Mouse (Mus musculus) neural tube, embryonic 15.5 days (tissue): ENCODE measurements around the gene Tnk2. TPM values are rescaled to one million over a fixed set of nuclear protein-coding genes. Genes with fewer than 3 reads are reported as not detected.
"Not testable (repeated sequence)": the region's sequence is repeated elsewhere in the genome, so short reads cannot be mapped to it uniquely, and the experiment has no call there.

Experiments
- ATAC-seq: fragments of 200-750 bp; cut with Nextera tagmentation; 2 replicates; pipeline ENCODE4 v1.8.0; 2017; ENCODE audit warnings: mild to moderate bottlenecking, moderate TSS enrichment, moderate library complexity; ENCODE audit not compliant: low FRiP score
- H3K27ac ChIP-seq: fragments of 300-500 bp; sonication (generic); replicated peaks from 2 replicates; pipeline ENCODE4 v1.5.1; 2015; ENCODE audit warnings: mild to moderate bottlenecking, inconsistent platforms
- H3K27me3 ChIP-seq: fragments of 300-500 bp; sonication (generic); replicated peaks from 2 replicates; pipeline ENCODE4 v1.6.1; 2015; ENCODE audit warnings: inconsistent platforms
- H3K36me3 ChIP-seq: fragments of 300-500 bp; sonication (generic); 2 replicates; pipeline ENCODE4 v1.6.1; 2015; ENCODE audit warnings: inconsistent platforms
- H3K4me1 ChIP-seq: fragments of 300-500 bp; sonication (generic); 2 replicates; pipeline ENCODE4 v1.6.1; 2015; ENCODE audit warnings: inconsistent platforms
- H3K4me2 ChIP-seq: fragments of 300-500 bp; sonication (generic); 2 replicates; pipeline ENCODE4 v1.6.1; 2015; ENCODE audit warnings: inconsistent platforms, mild to moderate bottlenecking, moderate library complexity
- H3K4me3 ChIP-seq: fragments of 300-500 bp; sonication (generic); replicated peaks from 2 replicates; pipeline ENCODE4 v1.5.1; 2015; ENCODE audit warnings: mild to moderate bottlenecking, inconsistent platforms
- H3K9ac ChIP-seq: fragments of 300-500 bp; sonication (generic); replicated peaks from 2 replicates; pipeline ENCODE4 v1.6.1; 2015; ENCODE audit warnings: mild to moderate bottlenecking, inconsistent platforms
- H3K9me3 ChIP-seq: fragments of 300-500 bp; sonication (generic); replicated peaks from 2 replicates; pipeline ENCODE4 v1.6.1; 2016; ENCODE audit warnings: inconsistent platforms
- WGBS: fragments of 180-500 bp; shearing (Covaris S2); methylation state at CpG from one replicate; pipeline ENCODE4 v1.1.7; 2015; ENCODE audit warnings: mixed read lengths; 5-methylcytosine and 5-hydroxymethylcytosine counted together
- polyA plus RNA-seq: library from polyadenylated mRNA; unstranded; fragments of >200 nt; fragmentation: Nextera tagmentation; extraction: Ambion mirVana; gene quantifications from 2 replicates; pipeline ENCODE4 v1.2.1, GENCODE M21; 2015

Tnk2 gene
- polyA plus RNA-seq, 1 experiment from 2014 or later = 23.2 TPM

DNA sequence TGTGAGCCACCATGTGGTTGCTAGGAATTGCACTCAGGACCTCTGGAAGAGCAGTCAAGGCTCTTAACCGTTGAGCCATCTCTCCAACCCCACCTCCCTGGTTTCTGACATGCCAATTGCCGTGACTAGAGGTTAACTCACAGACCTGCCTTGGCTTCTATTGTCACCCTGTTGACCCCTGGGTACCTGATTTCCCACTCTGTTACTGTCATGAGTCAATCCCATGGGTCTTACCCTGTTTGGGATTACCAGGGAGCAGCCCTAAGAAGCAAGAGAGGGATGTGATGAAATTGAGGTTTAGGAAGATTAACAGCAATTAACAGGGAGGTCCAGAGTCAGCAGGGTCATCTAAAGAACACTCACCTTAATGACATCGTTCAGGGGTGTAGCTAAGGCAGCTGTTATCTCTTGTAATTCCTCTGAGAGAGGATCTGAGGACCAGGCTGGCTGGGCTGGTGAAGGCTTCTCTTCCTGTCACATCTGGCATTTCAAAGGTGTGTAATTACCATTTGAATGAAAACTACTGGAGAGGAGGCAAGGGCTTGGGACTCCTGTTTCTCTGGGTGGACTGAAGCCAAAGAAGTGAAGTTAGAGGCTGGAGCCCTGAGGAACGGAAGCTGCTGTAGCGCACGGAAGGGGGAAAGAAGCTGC is 6.7 kb upstream of the Tnk2 start:
- no peaks in the 10 kb centered on the region for H3K27me3 ChIP-seq
- H3K4me2 ChIP-seq = no peak overlapping the region
- peaks cover 8% of the 10 kb centered on the region for H3K4me1 ChIP-seq
- H3K36me3 ChIP-seq = peaks cover 6% of the 10 kb centered on the region; the same call in 1 of the 2 replicates
- no peak overlapping the region for H3K27ac ChIP-seq
- WGBS = 33% methylated on average over 6 of the region's 6 CpGs
- H3K9ac ChIP-seq = no peak overlapping the region
- ATAC-seq = no peak
- H3K4me3 ChIP-seq = no peak overlapping the region
- no peaks in the 10 kb centered on the region for H3K9me3 ChIP-seq

DNA sequence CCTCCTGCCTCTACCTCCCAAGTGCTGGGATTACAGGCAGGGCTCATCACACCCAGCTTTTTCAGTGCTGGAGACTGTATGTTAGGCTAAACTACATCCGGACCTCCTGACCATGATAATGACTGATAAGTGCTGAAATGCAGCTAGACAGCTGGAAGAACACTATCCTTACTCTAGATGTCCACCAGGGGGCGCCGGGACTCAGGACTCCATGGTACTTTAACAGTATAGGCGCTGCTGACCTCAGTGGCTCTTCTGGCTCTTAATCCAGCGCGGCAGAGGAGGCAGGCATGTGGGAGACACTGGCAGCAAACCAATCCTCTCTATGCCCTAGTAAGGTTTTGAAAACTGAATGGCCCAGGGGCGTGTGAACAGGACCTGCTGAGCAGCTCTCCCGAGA is 5.2 kb upstream of the Tnk2 start:
- 9% methylated on average over 8 of the region's 8 CpGs for WGBS
- no peaks in the 10 kb centered on the region for H3K9me3 ChIP-seq

DNA sequence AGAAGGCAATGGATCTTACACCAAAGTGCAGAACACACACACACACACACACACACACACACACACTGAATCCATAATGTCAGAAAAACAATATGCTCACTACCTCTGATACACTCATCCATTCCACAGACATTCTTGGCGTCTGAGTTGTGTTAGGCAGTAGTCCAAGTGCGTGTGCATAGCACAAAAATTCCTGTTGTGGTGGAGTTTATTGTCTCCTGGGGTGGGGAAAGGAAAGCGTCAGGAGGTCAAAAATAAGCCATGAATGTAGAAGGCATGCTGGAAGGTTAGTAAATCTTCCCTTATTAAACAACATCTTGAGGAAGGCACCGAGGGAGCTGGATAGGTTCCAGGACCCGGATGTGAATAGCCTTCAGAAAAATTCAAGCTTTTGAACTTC is 3.6 kb upstream of the Tnk2 start:
- Histone ChIP-seq H3K27ac (no peak overlapping the region), H3K4me3 (no peak overlapping the region), H3K27me3 (no peaks in the 10 kb centered on the region), H3K4me1 (peaks cover 23% of the 10 kb centered on the region), H3K9me3 (no peaks in the 10 kb centered on the region), H3K4me2 (no peak overlapping the region), H3K36me3 (no peaks in the 10 kb centered on the region), H3K9ac (no peak overlapping the region)
- no peak for ATAC-seq
- WGBS = 75% methylated on average over 5 of the region's 5 CpGs

More for the DNA sequence above, 5.2 kb upstream of the Tnk2 start:
- Histone ChIP-seq H3K9ac (no peak overlapping the region), H3K36me3 (no peaks in the 10 kb centered on the region), H3K27ac (no peak overlapping the region), H3K4me2 (no peak overlapping the region), H3K4me3 (no peak overlapping the region), H3K27me3 (no peaks in the 10 kb centered on the region), H3K4me1 (peaks cover 15% of the 10 kb centered on the region)
- ATAC-seq = peak; percentile 45; the same call in 1 of the 2 replicates

DNA sequence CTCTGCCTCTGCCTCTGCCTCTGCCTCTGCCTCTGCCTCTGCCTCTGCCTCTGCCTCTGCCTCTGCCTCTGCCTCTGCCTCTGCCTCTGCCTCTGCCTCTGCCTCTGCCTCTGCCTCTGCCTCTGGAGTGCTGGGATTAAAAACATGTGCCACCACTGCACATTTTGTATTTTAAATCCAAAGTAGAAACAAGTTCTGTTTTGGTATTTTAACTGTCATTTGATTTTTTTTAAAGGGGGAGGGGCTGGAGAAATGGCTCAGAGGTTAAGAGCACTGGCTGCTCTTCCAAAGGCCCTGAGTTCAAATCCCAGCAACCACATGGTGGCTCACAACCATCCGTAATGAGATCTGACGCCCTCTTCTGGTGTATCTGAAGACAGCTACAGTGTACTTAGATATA is 3.0 kb upstream of the Tnk2 start:
- H3K4me1 ChIP-seq = peaks cover 29% of the 10 kb centered on the region
- H3K9me3 ChIP-seq, H3K36me3 ChIP-seq, H3K27me3 ChIP-seq, ATAC-seq, H3K4me3 ChIP-seq, H3K9ac ChIP-seq, H3K27ac ChIP-seq, H3K4me2 ChIP-seq: not testable (repeated sequence)
- WGBS = 76% methylated on average over 2 of the region's 2 CpGs

DNA sequence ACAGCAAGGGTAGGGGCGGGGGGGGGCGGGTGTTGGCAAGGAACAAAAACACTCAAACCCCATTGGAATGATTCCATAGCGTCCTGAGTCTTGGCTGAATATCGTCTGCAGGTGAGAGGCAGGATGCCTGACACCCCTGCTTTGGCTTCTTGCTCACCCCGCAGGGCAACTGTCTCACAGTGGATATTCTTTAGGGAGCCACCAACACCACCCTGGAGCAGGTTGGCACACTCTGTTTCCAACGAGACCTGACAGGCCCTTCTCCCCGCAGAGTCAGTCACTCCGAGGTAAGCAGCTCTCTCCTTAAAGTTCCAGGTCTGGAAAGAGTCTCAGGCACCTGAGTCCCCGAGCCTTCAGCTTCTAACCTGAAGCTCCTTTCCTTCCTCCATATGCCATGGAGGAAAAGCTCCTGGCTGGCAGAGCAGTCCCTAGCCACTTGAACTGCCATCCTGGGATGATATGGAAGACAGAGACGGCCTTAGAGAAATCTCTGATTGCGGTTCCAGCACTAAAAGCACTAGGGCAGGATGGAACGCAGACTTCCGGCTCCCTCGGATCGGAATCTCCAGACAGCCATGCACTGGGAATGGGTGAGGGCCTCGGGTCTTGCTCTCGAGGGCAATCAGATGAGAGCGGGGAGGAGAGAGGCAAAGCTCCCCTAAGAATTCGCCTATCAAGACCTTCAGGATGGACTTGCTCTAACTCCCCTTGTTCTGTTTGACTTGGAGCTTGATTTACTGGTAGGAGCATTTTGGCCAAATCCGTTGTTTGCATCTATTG is 2.0 kb upstream of the Tnk2 start:
- no peak overlapping the region for H3K4me3 ChIP-seq
- WGBS = 61% methylated on average over 19 of the region's 20 CpGs
- H3K9me3 ChIP-seq = no peaks in the 10 kb centered on the region
- peak overlapping the region; percentile 35 for H3K27ac ChIP-seq
- peak overlapping the region; percentile 20; the same call in 1 of the 2 replicates for H3K9ac ChIP-seq
- no peak for ATAC-seq
- no peaks in the 10 kb centered on the region for H3K36me3 ChIP-seq
- H3K4me2 ChIP-seq = peak overlapping the region; percentile 29
- H3K27me3 ChIP-seq = no peaks in the 10 kb centered on the region
- H3K4me1 ChIP-seq = peaks cover 38% of the 10 kb centered on the region

DNA sequence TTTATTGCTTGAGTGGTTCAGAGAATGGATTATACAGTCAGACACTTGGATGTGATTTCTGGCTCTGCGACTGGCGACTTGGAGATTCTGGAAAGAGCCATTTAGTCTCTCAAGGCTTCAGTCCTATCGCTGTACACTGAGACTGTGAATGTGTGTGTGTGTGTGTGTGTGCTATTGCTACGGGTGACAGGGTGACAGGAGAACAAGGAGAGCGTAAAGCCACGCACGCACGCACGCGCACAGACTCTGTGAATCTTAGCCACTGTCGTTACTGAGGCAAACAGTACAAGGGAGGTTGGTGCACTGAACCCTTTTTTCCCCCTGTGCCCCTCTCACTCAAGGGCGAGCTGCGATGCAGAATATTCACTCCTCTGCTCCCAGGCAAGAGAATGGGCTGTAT is 1.4 kb upstream of the Tnk2 start:
- peak overlapping the region; percentile 35 for H3K27ac ChIP-seq
- no peaks in the 10 kb centered on the region for H3K27me3 ChIP-seq
- no peaks in the 10 kb centered on the region for H3K9me3 ChIP-seq
- H3K9ac ChIP-seq = peak overlapping the region; percentile 20; the same call in 1 of the 2 replicates
- no peaks in the 10 kb centered on the region for H3K36me3 ChIP-seq
- peak overlapping the region; percentile 29 for H3K4me2 ChIP-seq
- H3K4me3 ChIP-seq = no peak overlapping the region
- H3K4me1 ChIP-seq = peaks cover 38% of the 10 kb centered on the region
- no peak for ATAC-seq
- 44% methylated on average over 13 of the region's 13 CpGs for WGBS

DNA sequence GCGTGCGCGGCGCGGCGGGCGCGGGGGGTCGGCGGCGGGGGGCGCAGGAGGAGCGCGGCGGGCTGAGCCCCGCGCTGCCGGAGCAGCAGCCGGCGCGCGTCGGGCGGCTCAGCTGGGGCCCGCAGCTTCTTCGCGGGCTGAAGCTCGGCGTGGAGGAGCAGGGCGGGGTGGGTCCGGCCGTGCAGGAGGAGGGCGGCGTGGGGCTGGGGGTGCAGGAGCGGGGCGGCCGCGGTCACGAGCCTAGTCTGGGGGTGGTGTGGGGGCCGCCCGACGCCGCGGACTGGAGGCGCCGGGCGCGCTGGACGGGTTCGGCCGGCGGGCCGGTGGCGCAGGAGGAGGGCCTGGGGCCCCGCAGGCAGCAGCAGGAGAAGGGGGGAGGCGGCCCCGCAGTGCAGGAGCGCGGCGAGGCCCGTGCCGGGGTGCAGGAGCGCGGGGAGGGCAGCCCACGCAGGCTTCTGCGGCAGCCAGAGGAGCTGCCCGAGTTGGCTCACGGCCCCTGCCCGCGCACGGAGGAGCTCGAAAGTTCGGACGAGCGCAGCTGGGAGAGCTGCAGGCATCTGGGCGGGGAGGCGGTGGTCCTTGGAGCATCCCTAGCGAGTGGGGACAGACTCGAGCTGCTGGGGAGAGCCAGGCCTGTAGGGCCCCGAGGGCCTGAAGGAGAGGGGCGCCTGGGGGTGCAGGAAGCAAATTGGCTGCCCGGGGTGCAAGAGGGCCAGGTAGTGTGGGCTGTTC is 561 bp downstream of the Tnk2 start:
- H3K9ac ChIP-seq = peak overlapping the region; percentile 94
- H3K4me1 ChIP-seq = peaks cover 37% of the 10 kb centered on the region
- H3K27ac ChIP-seq = peak overlapping the region; percentile 88
- WGBS = under 1% methylated on average over 69 of the region's 82 CpGs
- H3K36me3 ChIP-seq = no peaks in the 10 kb centered on the region
- peak overlapping the region; percentile 85 for H3K4me2 ChIP-seq
- H3K4me3 ChIP-seq = peak overlapping the region; percentile 82
- H3K9me3 ChIP-seq = no peaks in the 10 kb centered on the region
- no peaks in the 10 kb centered on the region for H3K27me3 ChIP-seq
- peak; percentile 74 for ATAC-seq

DNA sequence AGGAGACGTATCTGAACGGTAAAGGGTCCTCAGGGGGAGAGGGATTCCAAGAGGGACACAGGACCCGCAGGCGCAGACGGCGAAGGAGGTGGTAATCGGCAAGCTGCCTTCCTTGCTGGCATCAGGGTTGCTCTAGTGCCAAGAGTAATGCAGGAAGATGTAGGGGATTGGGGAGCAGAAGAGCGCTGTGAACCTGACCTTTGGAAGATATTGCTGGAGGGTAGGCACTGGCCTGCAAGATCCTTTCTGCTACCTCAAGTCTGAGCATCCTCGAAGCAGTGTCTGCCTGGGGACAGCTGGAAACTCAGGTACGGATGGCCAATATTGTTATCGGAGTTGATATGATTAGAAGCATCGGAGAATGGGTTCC is 1.1 kb downstream of the Tnk2 start:
- 14% methylated on average over 12 of the region's 12 CpGs for WGBS
- Histone ChIP-seq H3K36me3 (no peaks in the 10 kb centered on the region), H3K9me3 (no peaks in the 10 kb centered on the region), H3K4me2 (peak overlapping the region; percentile 85), H3K4me3 (peak overlapping the region; percentile 82), H3K4me1 (peaks cover 39% of the 10 kb centered on the region), H3K9ac (peak overlapping the region; percentile 94), H3K27me3 (no peaks in the 10 kb centered on the region), H3K27ac (peak overlapping the region; percentile 88)
- no peak for ATAC-seq

DNA sequence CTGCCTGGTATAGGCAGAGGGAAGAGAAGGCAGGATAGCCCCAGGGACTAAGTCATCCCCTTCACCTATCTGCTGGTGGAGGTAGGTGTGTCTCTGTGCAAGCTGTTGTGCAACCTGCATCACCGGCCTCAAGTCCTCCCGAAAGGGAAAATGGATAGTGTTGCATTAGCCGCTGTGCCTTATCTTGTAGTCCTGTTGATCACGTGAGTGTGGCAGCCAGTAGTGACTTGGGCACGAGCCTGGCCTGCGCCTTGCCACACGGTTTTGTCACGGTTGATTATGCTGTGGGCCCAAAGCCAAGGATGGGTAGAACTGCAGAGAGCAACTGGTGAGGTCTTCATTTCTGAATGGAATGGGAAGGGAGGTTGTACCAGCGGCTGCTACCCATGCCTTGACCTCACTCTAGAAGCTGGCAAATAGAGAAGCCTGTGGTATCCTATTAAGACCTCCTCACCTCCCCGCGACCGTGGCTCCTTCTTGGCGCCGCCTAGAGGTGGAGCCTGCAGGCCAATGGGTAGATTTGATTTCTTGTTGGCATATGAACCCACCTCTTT is 1.8 kb downstream of the Tnk2 start:
- peak overlapping the region; percentile 88 for H3K27ac ChIP-seq
- no peaks in the 10 kb centered on the region for H3K36me3 ChIP-seq
- peak overlapping the region; percentile 94 for H3K9ac ChIP-seq
- H3K9me3 ChIP-seq = no peaks in the 10 kb centered on the region
- peak overlapping the region; percentile 85 for H3K4me2 ChIP-seq
- peaks cover 39% of the 10 kb centered on the region for H3K4me1 ChIP-seq
- WGBS = 10% methylated on average over 14 of the region's 14 CpGs
- H3K4me3 ChIP-seq = peak overlapping the region; percentile 82
- H3K27me3 ChIP-seq = no peaks in the 10 kb centered on the region
- ATAC-seq = peak; percentile 40

DNA sequence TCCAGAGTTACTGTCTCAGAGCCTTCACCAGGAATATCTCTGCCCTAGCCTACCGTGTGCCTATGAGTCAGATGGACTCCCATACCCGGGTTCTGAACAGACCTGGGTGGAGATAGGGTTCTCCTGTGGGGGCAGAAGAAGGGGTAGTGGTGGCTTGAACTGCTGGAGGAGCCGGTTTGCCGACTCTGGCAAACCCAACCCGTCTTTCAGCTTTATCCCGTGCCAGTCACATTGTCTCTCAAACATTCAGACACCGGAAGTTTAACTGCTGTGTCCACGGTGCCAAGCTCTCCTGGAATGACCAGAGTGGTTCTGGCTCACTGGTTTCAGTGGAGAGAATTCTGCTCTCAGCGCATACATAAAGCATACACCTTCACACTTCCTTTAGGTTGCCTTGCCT is 2.3 kb downstream of the Tnk2 start:
- no peaks in the 10 kb centered on the region for H3K9me3 ChIP-seq
- ATAC-seq = no peak
- peak overlapping the region; percentile 82 for H3K4me3 ChIP-seq
- no peak overlapping the region for H3K27ac ChIP-seq
- no peaks in the 10 kb centered on the region for H3K27me3 ChIP-seq
- H3K4me2 ChIP-seq = peak overlapping the region; percentile 85
- H3K36me3 ChIP-seq = no peaks in the 10 kb centered on the region
- peak overlapping the region; percentile 94; the same call in 1 of the 2 replicates for H3K9ac ChIP-seq
- peaks cover 39% of the 10 kb centered on the region for H3K4me1 ChIP-seq
- WGBS = 80% methylated on average over 9 of the region's 9 CpGs

DNA sequence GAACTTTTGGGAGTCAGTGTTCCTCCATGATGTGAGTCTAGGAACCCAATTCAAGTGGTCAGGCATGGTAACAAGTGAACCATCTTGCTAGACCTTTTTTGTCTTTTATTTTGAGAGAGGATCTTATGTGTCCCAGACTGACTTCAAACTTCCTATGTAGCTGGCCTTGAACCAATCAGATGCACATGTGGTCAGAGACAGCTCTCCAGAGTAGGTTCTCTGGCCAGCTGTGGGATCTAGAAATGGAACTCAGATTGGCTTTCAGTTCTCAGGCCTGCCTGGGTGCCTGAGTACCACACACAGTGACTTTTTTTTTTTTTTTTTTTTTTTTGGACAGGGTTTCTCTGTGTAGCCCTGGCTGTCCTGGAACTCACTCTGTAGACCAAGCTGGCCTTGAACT is 4.0 kb downstream of the Tnk2 start:
- H3K27me3 ChIP-seq = no peaks in the 10 kb centered on the region
- H3K27ac ChIP-seq = no peak overlapping the region
- peaks cover 30% of the 10 kb centered on the region for H3K4me1 ChIP-seq
- H3K9me3 ChIP-seq = no peaks in the 10 kb centered on the region
- no peak for ATAC-seq
- no peak overlapping the region for H3K9ac ChIP-seq
- no peaks in the 10 kb centered on the region for H3K36me3 ChIP-seq
- no peak overlapping the region for H3K4me2 ChIP-seq
- H3K4me3 ChIP-seq = no peak overlapping the region
